Mouse (Mus musculus) A20 (cell line): ENCODE measurements around the gene Hfe.
"Not testable (repeated sequence)": the region's sequence is repeated elsewhere in the genome, so short reads cannot be mapped to it uniquely, and the experiment has no call there.

Experiments
- DNase-seq: peaks from one replicate; pipeline ENCODE4 v3.0.0-alpha.2; 2011; ENCODE audit warnings: low read depth, low spot score

The Hfe gene

GRCm38 (mm10) chr13:23744421-23745380 lies 34.0 kb upstream of the Hfe start:
- peak; percentile 73 for DNase-seq

DNA sequence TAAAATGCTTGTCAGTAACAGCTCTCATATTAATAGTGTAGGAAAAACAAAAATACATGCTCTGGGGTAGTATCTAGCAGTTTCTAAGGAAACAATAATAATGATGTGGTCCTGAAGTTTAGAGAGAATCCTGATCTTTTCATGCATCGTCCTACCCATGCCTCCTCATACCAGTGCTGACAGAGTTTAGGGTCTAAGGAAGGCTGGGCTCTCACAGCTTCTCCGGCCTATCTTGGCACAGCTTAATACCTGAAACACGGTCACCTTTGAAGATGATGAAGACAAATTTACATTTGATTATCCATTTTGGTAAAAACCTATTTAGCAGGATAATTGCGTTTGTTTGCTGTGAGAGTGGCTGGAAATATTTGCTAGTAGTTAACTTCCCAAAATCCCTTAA lies 33.3 kb upstream of the Hfe start:
- DNase-seq = no peak

GRCm38 (mm10) chr13:23743215-23743614 lies 32.6 kb upstream of the Hfe start:
- no peak for DNase-seq

- peak; percentile 10 for DNase-seq
These were observed 31.4 kb upstream of the Hfe start for GRCm38 (mm10) chr13:23742007-23742406.

GRCm38 (mm10) chr13:23740910-23741309 lies 30.3 kb upstream of the Hfe start:
- peak; percentile 47 for DNase-seq

DNA sequence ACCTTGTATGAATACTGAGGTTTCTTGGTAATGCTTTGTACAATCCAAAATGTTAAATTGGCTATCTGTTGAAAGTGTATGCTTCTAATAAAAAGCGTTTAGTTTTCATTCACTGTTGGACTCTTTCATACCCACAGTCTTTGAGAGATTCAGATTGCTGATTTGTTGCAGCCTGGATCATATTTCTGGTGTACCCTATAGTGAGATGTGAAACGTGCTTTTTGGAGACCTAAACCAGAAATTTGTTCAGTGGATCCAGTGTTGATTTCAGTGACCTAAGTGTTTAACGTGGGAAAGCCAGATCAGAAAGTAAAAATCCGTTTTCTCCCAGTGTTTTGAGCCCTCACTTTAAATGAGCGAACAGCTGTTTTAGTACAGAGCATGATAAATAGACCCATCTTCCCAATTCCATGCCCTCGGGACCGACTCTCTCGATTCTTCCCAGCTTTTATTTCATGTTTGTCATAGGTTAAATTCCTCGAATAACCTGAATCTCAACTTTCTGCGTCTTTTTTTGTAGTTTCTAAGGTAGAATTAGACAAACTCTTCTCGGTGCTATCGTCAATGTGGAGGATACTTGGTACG lies 29.7 kb upstream of the Hfe start:
- DNase-seq = no peak

GRCm38 (mm10) chr13:23739922-23740252 lies 29.2 kb upstream of the Hfe start:
- DNase-seq = no peak

- peak; percentile 95 for DNase-seq
These were observed 28.6 kb upstream of the Hfe start for GRCm38 (mm10) chr13:23739069-23739921.

- DNase-seq = peak; percentile 97
These were observed 28.0 kb upstream of the Hfe start, which contains the start of gene Hist1h1c for GRCm38 (mm10) chr13:23738677-23739068. TSS of gene Hist1h1c (plus strand) at chr13:23738808.

DNA sequence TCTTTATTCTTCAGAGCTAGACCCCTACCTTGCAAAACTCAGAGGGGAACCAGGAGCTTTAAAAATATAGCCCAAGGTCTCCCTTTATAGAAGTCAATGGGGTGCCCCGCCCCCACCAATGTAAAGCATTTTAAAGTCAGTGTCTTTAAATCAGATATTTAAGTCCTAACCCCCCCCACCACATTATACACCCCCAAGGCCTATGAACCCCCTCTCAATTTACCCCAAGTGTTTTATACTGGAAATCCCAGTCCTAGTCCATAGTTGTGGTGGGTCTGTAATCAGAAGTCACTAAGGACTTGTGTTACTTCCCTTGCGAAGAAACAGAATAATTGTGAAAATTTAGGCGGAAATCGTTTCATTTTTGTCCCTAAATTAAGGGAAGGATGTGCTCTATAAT lies 27.4 kb upstream of the Hfe start:
- no peak for DNase-seq

- no peak for DNase-seq
These were observed 26.4 kb upstream of the Hfe start for GRCm38 (mm10) chr13:23737091-23737490.

GRCm38 (mm10) chr13:23732156-23732804 lies 21.6 kb upstream of the Hfe start:
- DNase-seq = peak; percentile 46

DNA sequence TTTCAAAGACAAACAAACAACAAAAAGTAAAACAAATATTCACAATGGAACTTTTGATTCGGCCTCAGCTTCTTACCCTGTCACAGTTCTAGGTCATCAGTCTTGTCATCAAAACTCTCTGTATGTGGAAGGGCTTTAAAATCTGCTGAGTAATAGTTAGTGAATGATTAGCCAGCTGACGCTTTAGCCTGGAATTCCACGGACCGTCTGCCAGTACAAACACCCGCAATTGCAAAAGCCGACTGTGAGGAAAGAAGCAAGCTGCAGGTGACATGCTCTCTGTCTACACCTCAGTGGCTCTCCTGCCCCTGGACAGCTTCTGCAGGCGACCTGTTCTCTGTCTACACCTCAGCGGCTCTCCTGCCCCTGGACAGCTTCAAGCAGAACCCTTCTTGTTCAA lies 19.8 kb upstream of the Hfe start:
- DNase-seq = no peak

DNA sequence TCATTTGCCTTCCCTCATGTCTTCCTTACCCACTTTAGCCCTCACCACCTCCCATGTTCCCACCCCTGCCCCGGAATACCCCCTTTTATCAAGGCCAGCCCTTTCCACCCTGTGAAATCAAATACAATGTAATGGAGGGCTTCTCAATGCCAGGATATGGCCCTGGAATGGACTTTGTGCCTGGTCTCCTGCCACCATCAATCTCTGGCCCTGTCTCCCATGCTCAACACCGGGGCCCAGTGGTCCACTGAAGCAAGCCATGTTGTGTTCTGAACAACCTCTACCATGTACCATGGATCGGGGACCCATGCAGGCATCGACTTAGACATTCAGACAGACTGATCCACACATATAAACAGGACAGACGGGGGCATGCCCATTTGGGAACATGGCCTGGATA lies 19.1 kb upstream of the Hfe start:
- DNase-seq = no peak

GRCm38 (mm10) chr13:23729192-23729525 lies 18.5 kb upstream of the Hfe start:
- no peak for DNase-seq

GRCm38 (mm10) chr13:23728472-23729191 lies 18.0 kb upstream of the Hfe start:
- DNase-seq = no peak

DNA sequence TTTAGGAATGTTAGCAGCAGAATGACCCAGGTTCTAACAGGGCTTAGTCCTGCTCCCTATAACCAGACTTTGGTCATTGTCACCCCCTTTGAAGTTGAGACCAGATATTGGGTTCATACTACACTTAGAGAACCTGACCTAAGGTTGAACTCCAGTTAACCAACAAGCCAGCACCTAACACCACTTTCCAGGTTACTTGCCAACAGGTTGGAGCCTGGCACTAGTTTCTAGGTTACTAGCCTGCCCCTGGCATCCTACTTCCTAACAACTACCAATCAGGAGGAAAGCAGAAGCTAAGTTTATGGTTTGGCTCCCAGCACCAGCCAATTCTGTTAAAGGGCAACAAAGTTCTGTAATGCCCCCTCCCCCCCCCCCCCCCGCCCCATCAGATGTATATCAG lies 14.6 kb upstream of the Hfe start:
- no peak for DNase-seq

- DNase-seq = no peak
These were observed 13.6 kb upstream of the Hfe start for GRCm38 (mm10) chr13:23724239-23724638.

- not testable (repeated sequence) for DNase-seq
These were observed 7.1 kb upstream of the Hfe start for GRCm38 (mm10) chr13:23717593-23718245.

GRCm38 (mm10) chr13:23717176-23717575 lies 6.5 kb upstream of the Hfe start:
- no peak for DNase-seq
